ENCODE assay signal across 20 mouse cellular contexts in genomic region chr10:129498192-129498591, GRCm38 (mm10). TPM values are rescaled to one million over a fixed set of nuclear protein-coding genes. Genes with fewer than 3 reads are reported as not detected.
DNase-seq lines count a peak whose midpoint lies in the region; ATAC-seq lines count a peak whose summit lies in the region.
"Had no signal": no experiment of that assay in that cellular context is flagged by ENCODE, and none has a peak within 500 bp of the region (broad histone marks: within the 10 kb centered on the region; RNA-seq: fewer than 3 reads in every experiment).

Gene Olfr790, plus strand, starts transcription at chr10:129498492.

- 0 out of 2 replicates have a peak, but pooled peaks have one; percentile 35 for ATAC-seq in neural tube, embryonic 11.5 days (ENCODE audit: insufficient read depth, low FRiP score, low TSS enrichment)
- ATAC-seq in neural tube, embryonic 15.5 days (ENCODE audit: low FRiP score), result no peak
- ATAC-seq: activated CD4-positive, CD25-positive, alpha-beta regulatory T cell, adult 4 months; CD4-positive, CD25-positive, alpha-beta regulatory T cell, adult 4 months; Patski had no signal

- H3K27ac ChIP-seq in neural tube, embryonic 11.5 days (ENCODE audit: low read depth, low read length), result no peak within 1 kb of the TSS
- no peak within 1 kb of the TSS for H3K27ac ChIP-seq in neural tube, embryonic 15.5 days (replicated peaks)

- no peaks in the 10 kb centered on the region for H3K4me1 ChIP-seq in neural tube, embryonic 11.5 days (ENCODE audit: control insufficient read depth, insufficient read depth, low read length)
- H3K4me1 ChIP-seq in neural tube, embryonic 15.5 days, result no peaks in the 10 kb centered on the region

- no peak within 1 kb of the TSS for H3K4me2 ChIP-seq in neural tube, embryonic 11.5 days (ENCODE audit: low read depth)
- no peak within 1 kb of the TSS for H3K4me2 ChIP-seq in neural tube, embryonic 15.5 days

- H3K27me3 ChIP-seq in neural tube, embryonic 11.5 days (ENCODE audit: control insufficient read depth, insufficient read depth, low read length), result no peaks in the 10 kb centered on the region
- H3K27me3 ChIP-seq in neural tube, embryonic 15.5 days (replicated peaks), result no peaks in the 10 kb centered on the region
- H3K27me3 ChIP-seq: CH12.LX, Patski had no signal

- no peaks in the 10 kb centered on the region for H3K36me3 ChIP-seq in neural tube, embryonic 11.5 days (ENCODE audit: control insufficient read depth, insufficient read depth, low read length)
- H3K36me3 ChIP-seq in neural tube, embryonic 15.5 days, result no peaks in the 10 kb centered on the region
- H3K36me3 ChIP-seq: G1E had no signal

- no peak within 1 kb of the TSS for H3K9ac ChIP-seq in neural tube, embryonic 11.5 days (ENCODE audit: low read length)
- H3K9ac ChIP-seq in neural tube, embryonic 15.5 days (replicated peaks), result no peak within 1 kb of the TSS

- H3K4me3 ChIP-seq in neural tube, embryonic 11.5 days (ENCODE audit: low read depth, low read length), result no peak within 1 kb of the TSS
- H3K4me3 ChIP-seq in neural tube, embryonic 15.5 days (replicated peaks), result no peak within 1 kb of the TSS

- no peaks in the 10 kb centered on the region for H3K9me3 ChIP-seq in neural tube, embryonic 11.5 days (ENCODE audit: control insufficient read depth, low read length)
- H3K9me3 ChIP-seq in neural tube, embryonic 15.5 days (replicated peaks), result no peaks in the 10 kb centered on the region
- H3K9me3 ChIP-seq: G1E had no signal

- DNase-seq in neural tube, embryonic 11.5 days (ENCODE audit: low spot score), result no peak
- DNase-seq: adrenal gland, adult 2 months; adrenal gland, adult 8-10 months; adrenal gland, postnatal 10 days; adrenal gland, postnatal 14 days; adrenal gland, postnatal 25 days; adrenal gland, postnatal 36 days; B cell, adult 2 months; cerebellum, adult 11 months; cerebellum, adult 11-12 months; cerebellum, adult 18-20 months; cerebellum, adult 2 months had no signal

RNA-seq across cellular contexts. Expression of gene Olfr790, which starts in this region (rescaled TPM):
- not detected in 2 replicates for polyA plus RNA-seq in neural tube, embryonic 11.5 days (2014; fragmentation: Nextera tagmentation; extraction: Ambion mirVana)
- not detected in 2 replicates for polyA plus RNA-seq in neural tube, embryonic 15.5 days (2015; fragmentation: Nextera tagmentation; extraction: Ambion mirVana)
- polyA plus RNA-seq: activated CD4-positive, CD25-positive, alpha-beta regulatory T cell, adult 4 months; adrenal gland, adult 2 months; brain, embryonic 14.5 days; C2C12; CD4-positive, CD25-positive, alpha-beta regulatory T cell, adult 4 months; cerebellum, adult 2 months; G1E; Patski had no signal

Comparison
In these comparisons a context has a peak if more than half of its experiments do, and no peak if none do; other contexts are left out.
1. Peak in ATAC-seq in neural tube, embryonic 11.5 days; RNA of the gene not detected or under 1 TPM.